In the genomic region with DNA sequence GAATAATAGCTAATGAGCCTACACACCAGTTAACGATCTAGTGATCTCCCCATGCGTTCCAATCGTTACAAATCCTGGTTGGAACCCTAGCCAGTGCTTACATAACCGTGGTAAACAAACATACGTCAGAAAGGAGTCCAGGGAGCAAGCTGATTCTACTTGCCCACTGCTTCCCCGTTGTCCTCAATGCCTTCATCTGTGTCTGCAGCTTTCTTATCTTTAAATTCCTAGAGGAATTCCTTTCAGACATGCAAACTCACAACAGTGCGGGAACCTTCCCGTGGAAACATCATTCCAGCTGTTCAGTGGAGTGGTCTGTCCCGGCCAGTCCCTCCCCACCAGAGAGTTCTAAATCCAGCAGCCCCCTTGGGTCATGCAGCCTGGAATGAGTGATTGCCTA, we compare ENCODE assay signal across 15 mouse cellular contexts. TPM values are rescaled to one million over a fixed set of nuclear protein-coding genes. Genes with fewer than 3 reads are reported as not detected.
DNase-seq lines count a peak whose midpoint lies in the region; ATAC-seq and TF ChIP-seq lines count a peak whose summit lies in the region.
"Had no signal": no experiment of that assay in that cellular context is flagged by ENCODE, and none has a peak within 500 bp of the region (broad histone marks: within the 10 kb centered on the region; RNA-seq: fewer than 3 reads in every experiment).

No protein-coding gene starts in this region.

- H3K36me3 ChIP-seq in kidney, embryonic 14.5 days (ENCODE audit: control insufficient read depth, insufficient read depth, low read length): no peaks in the 10 kb centered on the region
- H3K36me3 ChIP-seq in embryonic facial prominence, embryonic 15.5 days: no peaks in the 10 kb centered on the region
- no peaks in the 10 kb centered on the region for H3K36me3 ChIP-seq in heart, embryonic 15.5 days
- no peaks in the 10 kb centered on the region for H3K36me3 ChIP-seq in liver, postnatal 0 days (replicated peaks; ENCODE audit: insufficient read depth, low read length)
- H3K36me3 ChIP-seq: hindbrain, embryonic 13.5 days; midbrain, embryonic 12.5 days had no signal

- TF ChIP-seq CTCF in liver, postnatal 0 days (IDR thresholded peaks at IDR 0.05; ENCODE audit: low read depth): no peak

- DNase-seq in kidney, postnatal 25 days: no peak
- no peak for DNase-seq in liver, postnatal 0 days
- DNase-seq in urinary bladder, adult 2 months (ENCODE audit: low spot score): no peak
- DNase-seq in adrenal gland, adult 2 months: no peak
- DNase-seq: cerebellum, postnatal 14 days; retina, postnatal 1 day; thymus, postnatal 36 days had no signal

- H3K27ac ChIP-seq in kidney, embryonic 14.5 days (ENCODE audit: low read depth, low read length): no peak overlapping the region; the same call in 1 of the 2 replicates
- H3K27ac ChIP-seq in embryonic facial prominence, embryonic 15.5 days (replicated peaks): peak overlapping the region; percentile 22; the same call in 1 of the 2 replicates
- peak overlapping the region; percentile 47 for H3K27ac ChIP-seq in heart, embryonic 15.5 days
- H3K27ac ChIP-seq in liver, postnatal 0 days (ENCODE audit: low read depth): no peak overlapping the region
- H3K27ac ChIP-seq: hindbrain, embryonic 13.5 days; midbrain, embryonic 12.5 days had no signal

- TF ChIP-seq EP300 in liver, postnatal 0 days (IDR thresholded peaks at IDR 0.05; ENCODE audit: low read depth): no peak

- no peak overlapping the region for H3K4me3 ChIP-seq in kidney, embryonic 14.5 days (ENCODE audit: low read length)
- no peak overlapping the region for H3K4me3 ChIP-seq in embryonic facial prominence, embryonic 15.5 days (replicated peaks)
- no peak overlapping the region for H3K4me3 ChIP-seq in heart, embryonic 15.5 days
- no peak overlapping the region for H3K4me3 ChIP-seq in liver, postnatal 0 days (ENCODE audit: low read depth, low read length)
- H3K4me3 ChIP-seq: hindbrain, embryonic 13.5 days; midbrain, embryonic 12.5 days had no signal

- H3K27me3 ChIP-seq in kidney, embryonic 14.5 days (ENCODE audit: control insufficient read depth, insufficient read depth, low read length): no peaks in the 10 kb centered on the region
- H3K27me3 ChIP-seq in embryonic facial prominence, embryonic 15.5 days: no peaks in the 10 kb centered on the region
- no peaks in the 10 kb centered on the region for H3K27me3 ChIP-seq in heart, embryonic 15.5 days
- no peaks in the 10 kb centered on the region for H3K27me3 ChIP-seq in liver, postnatal 0 days (ENCODE audit: insufficient read depth, low read length)
- H3K27me3 ChIP-seq: hindbrain, embryonic 13.5 days; midbrain, embryonic 12.5 days had no signal

- peaks cover 14% of the 10 kb centered on the region; the same call in 1 of the 2 replicates for H3K4me1 ChIP-seq in kidney, embryonic 14.5 days (ENCODE audit: control insufficient read depth, insufficient read depth, low read length)
- H3K4me1 ChIP-seq in embryonic facial prominence, embryonic 15.5 days: peaks cover 21% of the 10 kb centered on the region
- peaks cover 25% of the 10 kb centered on the region for H3K4me1 ChIP-seq in heart, embryonic 15.5 days (replicated peaks)
- peaks cover 13% of the 10 kb centered on the region for H3K4me1 ChIP-seq in liver, postnatal 0 days (ENCODE audit: insufficient read depth)

- H3K9ac ChIP-seq in kidney, embryonic 14.5 days (ENCODE audit: low read depth, low read length): no peak overlapping the region
- H3K9ac ChIP-seq in embryonic facial prominence, embryonic 15.5 days: no peak overlapping the region
- 0 out of 2 replicates have a peak overlapping the region, but pooled peaks have one; percentile 14 for H3K9ac ChIP-seq in heart, embryonic 15.5 days
- no peak overlapping the region for H3K9ac ChIP-seq in liver, postnatal 0 days (replicated peaks)
- H3K9ac ChIP-seq: hindbrain, embryonic 13.5 days; midbrain, embryonic 12.5 days had no signal

- H3K9me3 ChIP-seq in kidney, embryonic 14.5 days (ENCODE audit: control insufficient read depth, low read length): no peaks in the 10 kb centered on the region
- H3K9me3 ChIP-seq in embryonic facial prominence, embryonic 15.5 days (replicated peaks): no peaks in the 10 kb centered on the region
- H3K9me3 ChIP-seq in heart, embryonic 15.5 days (replicated peaks): no peaks in the 10 kb centered on the region
- no peaks in the 10 kb centered on the region for H3K9me3 ChIP-seq in liver, postnatal 0 days (ENCODE audit: low read length)
- H3K9me3 ChIP-seq: hindbrain, embryonic 13.5 days; midbrain, embryonic 12.5 days had no signal

- WGBS in kidney, embryonic 14.5 days: 23% methylated on average over 9 of the region's 9 CpGs
- 23% methylated on average over 9 of the region's 9 CpGs for WGBS in embryonic facial prominence, embryonic 15.5 days
- WGBS in heart, embryonic 15.5 days: 16% methylated on average over 9 of the region's 9 CpGs
- 42% methylated on average over 9 of the region's 9 CpGs for WGBS in liver, postnatal 0 days (ENCODE audit: insufficient replicate concordance)

- no peak; the same call in 1 of the 2 replicates for ATAC-seq in kidney, embryonic 14.5 days (ENCODE audit: low FRiP score, low TSS enrichment)
- no peak for ATAC-seq in embryonic facial prominence, embryonic 15.5 days (ENCODE audit: insufficient number of reproducible peaks, low FRiP score, low TSS enrichment, low read depth)
- ATAC-seq in heart, embryonic 15.5 days (replicated peaks; ENCODE audit: insufficient number of reproducible peaks, insufficient read depth, low FRiP score, low read depth): no peak
- ATAC-seq in liver, postnatal 0 days: peak; percentile 74

- 0 out of 2 replicates have a peak overlapping the region, but pooled peaks have one; percentile 13 for H3K4me2 ChIP-seq in kidney, embryonic 14.5 days (replicated peaks; ENCODE audit: low read depth, low read length)
- no peak overlapping the region for H3K4me2 ChIP-seq in embryonic facial prominence, embryonic 15.5 days (replicated peaks)
- H3K4me2 ChIP-seq in heart, embryonic 15.5 days: peak overlapping the region; percentile 34
- peak overlapping the region; percentile 43; the same call in 1 of the 2 replicates for H3K4me2 ChIP-seq in liver, postnatal 0 days (ENCODE audit: low read depth, low read length)
- H3K4me2 ChIP-seq: hindbrain, embryonic 13.5 days; midbrain, embryonic 12.5 days had no signal

RNA-seq across cellular contexts. Expression of gene 1810062G17Rik, which starts 7.2 kb away (rescaled TPM):
- polyA plus RNA-seq in kidney, embryonic 14.5 days (2014; fragmentation: Nextera tagmentation; extraction: Ambion mirVana): 1.8 and 2.1 TPM in 2 replicates
- 2.7 and 3.0 TPM in 2 replicates for polyA plus RNA-seq in embryonic facial prominence, embryonic 15.5 days (2015; fragmentation: Nextera tagmentation; extraction: Ambion mirVana)
- polyA plus RNA-seq in heart, embryonic 15.5 days (2015; fragmentation: Nextera tagmentation; extraction: Ambion mirVana): 0.92 and 1.6 TPM in 2 replicates
- polyA plus RNA-seq in liver, postnatal 0 days (2015; fragmentation: Nextera tagmentation; extraction: Ambion mirVana): 1.6 and 1.9 TPM in 2 replicates
- polyA plus RNA-seq in urinary bladder, adult 2 months (2012; rRNA removed): 2.6 and 3.4 TPM in 2 replicates
- 1 to 10 TPM; 1.4 to 2.2 TPM for total RNA-seq in adrenal gland, adult 2 months (2021)
- polyA plus RNA-seq in adrenal gland, adult 2 months (2012; rRNA removed): 1.9 and 2.0 TPM in 2 replicates
- total RNA-seq: layer of hippocampus, adult 8-10 months had no signal
- polyA plus RNA-seq: hindbrain, embryonic 13.5 days; midbrain, embryonic 12.5 days; neural tube, embryonic 11.5 days had no signal

RNA-seq across cellular contexts. Expression of gene Anxa5, which starts 7.2 kb away (rescaled TPM):
- 224 and 244 TPM in 2 replicates for polyA plus RNA-seq in kidney, embryonic 14.5 days (2014; fragmentation: Nextera tagmentation; extraction: Ambion mirVana)
- 530 and 536 TPM in 2 replicates for polyA plus RNA-seq in embryonic facial prominence, embryonic 15.5 days (2015; fragmentation: Nextera tagmentation; extraction: Ambion mirVana)
- polyA plus RNA-seq in heart, embryonic 15.5 days (2015; fragmentation: Nextera tagmentation; extraction: Ambion mirVana): 359 and 472 TPM in 2 replicates
- 54.1 and 59.1 TPM in 2 replicates for polyA plus RNA-seq in liver, postnatal 0 days (2015; fragmentation: Nextera tagmentation; extraction: Ambion mirVana)
- polyA plus RNA-seq in urinary bladder, adult 2 months (2012; rRNA removed): 329 and 343 TPM in 2 replicates
- total RNA-seq in adrenal gland, adult 2 months (2021): 100 to 1,000 TPM; 670 to 728 TPM
- 1,175 and 1,314 TPM in 2 replicates for polyA plus RNA-seq in adrenal gland, adult 2 months (2012; rRNA removed)

RNA-seq across cellular contexts. Expression of gene Gm11549, which starts 38.7 kb away (rescaled TPM):
- not detected in 2 replicates for polyA plus RNA-seq in kidney, embryonic 14.5 days (2014; fragmentation: Nextera tagmentation; extraction: Ambion mirVana)
- polyA plus RNA-seq in embryonic facial prominence, embryonic 15.5 days (2015; fragmentation: Nextera tagmentation; extraction: Ambion mirVana): 0.05 TPM in 1 of 2 replicates, not detected in the other
- polyA plus RNA-seq in heart, embryonic 15.5 days (2015; fragmentation: Nextera tagmentation; extraction: Ambion mirVana): 0.46 and 0.60 TPM in 2 replicates
- not detected in 2 replicates for polyA plus RNA-seq in liver, postnatal 0 days (2015; fragmentation: Nextera tagmentation; extraction: Ambion mirVana)
- polyA plus RNA-seq in urinary bladder, adult 2 months (2012; rRNA removed): 0.04 and 0.07 TPM in 2 replicates
- under 1 TPM in 1 of 2 experiments, not detected in 1; 0.52 TPM for total RNA-seq in adrenal gland, adult 2 months (2021)
- 0.09 and 0.12 TPM in 2 replicates for polyA plus RNA-seq in adrenal gland, adult 2 months (2012; rRNA removed)
- polyA plus RNA-seq: limb, embryonic 11.5 days had no signal

Comparison
In these comparisons a context has a peak if more than half of its experiments do, and no peak if none do; other contexts are left out.
1. H3K27ac ChIP-seq: peak in embryonic facial prominence, embryonic 15.5 days (single experiment) and heart, embryonic 15.5 days (single experiment); none in kidney, embryonic 14.5 days (single experiment) and liver, postnatal 0 days (single experiment).